Mouse (Mus musculus): Measurements from ENCODE around the gene Fosb. TPM values are rescaled to one million over a fixed set of nuclear protein-coding genes. Genes with fewer than 3 reads are reported as not detected.
A peak's percentile ranks its signal among the peaks of the same experiment; 100 is the strongest.

Gene Fosb
- polyA plus RNA-seq, 1 experiment from 2014 or later, result 0.04 TPM

GRCm38 (mm10) chr7:19268993-19269681 is 40.7 kb downstream of the Fosb start:
- ATAC-seq (ENCODE audit: low FRiP score) (no peak), DNase-seq (ENCODE audit: low spot score, missing footprints) (no peak)
- Histone ChIP-seq H3K4me1 (ENCODE audit: control insufficient read depth, insufficient read depth, low read length) (peaks cover 13% of the 10 kb centered on the region), H3K9me3 (ENCODE audit: control insufficient read depth, low read length) (no peaks in the 10 kb centered on the region), H3K4me2 (peak overlapping the region; percentile 97), H3K27me3 (ENCODE audit: control insufficient read depth, insufficient read depth, low read length) (no peaks in the 10 kb centered on the region), H3K9ac (ENCODE audit: low read length) (peak overlapping the region; percentile 85; the same call in 1 of the 2 replicates), H3K27ac (ENCODE audit: low read depth, low read length) (no peak overlapping the region), H3K36me3 (ENCODE audit: control insufficient read depth, insufficient read depth, low read length) (peaks cover 6% of the 10 kb centered on the region; the same call in 1 of the 2 replicates), H3K4me3 (ENCODE audit: low read depth, low read length) (peak overlapping the region; percentile 96)
- WGBS, result 60% methylated on average over 10 of the region's 10 CpGs

GRCm38 (mm10) chr7:19267051-19267450 is 42.8 kb downstream of the Fosb start:
- Histone ChIP-seq H3K4me3 (ENCODE audit: low read depth, low read length) (no peak overlapping the region), H3K27ac (ENCODE audit: low read depth, low read length) (no peak overlapping the region), H3K27me3 (ENCODE audit: control insufficient read depth, insufficient read depth, low read length) (no peaks in the 10 kb centered on the region), H3K9ac (ENCODE audit: low read length) (no peak overlapping the region), H3K36me3 (ENCODE audit: control insufficient read depth, insufficient read depth, low read length) (peaks cover 11% of the 10 kb centered on the region), H3K9me3 (ENCODE audit: control insufficient read depth, low read length) (no peaks in the 10 kb centered on the region), H3K4me1 (ENCODE audit: control insufficient read depth, insufficient read depth, low read length) (peaks cover 13% of the 10 kb centered on the region), H3K4me2 (no peak overlapping the region)
- 74% methylated on average over 10 of the region's 10 CpGs for WGBS
- DNase-seq (ENCODE audit: low spot score, missing footprints) (no peak), ATAC-seq (ENCODE audit: low FRiP score) (no peak)

GRCm38 (mm10) chr7:19265928-19266822 is 43.7 kb downstream of the Fosb start:
- Histone ChIP-seq H3K9ac (ENCODE audit: low read length) (no peak overlapping the region), H3K4me1 (ENCODE audit: control insufficient read depth, insufficient read depth, low read length) (peaks cover 13% of the 10 kb centered on the region), H3K27ac (ENCODE audit: low read depth, low read length) (no peak overlapping the region), H3K4me3 (ENCODE audit: low read depth, low read length) (no peak overlapping the region), H3K27me3 (ENCODE audit: control insufficient read depth, insufficient read depth, low read length) (no peaks in the 10 kb centered on the region), H3K4me2 (no peak overlapping the region), H3K36me3 (ENCODE audit: control insufficient read depth, insufficient read depth, low read length) (peaks cover 11% of the 10 kb centered on the region), H3K9me3 (ENCODE audit: control insufficient read depth, low read length) (no peaks in the 10 kb centered on the region)
- WGBS, result 88% methylated on average over 10 of the region's 10 CpGs
- no peak for ATAC-seq (ENCODE audit: low FRiP score)
- no peak for DNase-seq (ENCODE audit: low spot score, missing footprints)

- no peaks in the 10 kb centered on the region for H3K27me3 ChIP-seq (ENCODE audit: control insufficient read depth, insufficient read depth, low read length)
- no peak overlapping the region for H3K27ac ChIP-seq (ENCODE audit: low read depth, low read length)
- ATAC-seq (ENCODE audit: low FRiP score), result no peak
- WGBS, result 88% methylated on average over 7 of the region's 7 CpGs
- no peak for DNase-seq (ENCODE audit: low spot score, missing footprints)
- H3K4me1 ChIP-seq (ENCODE audit: control insufficient read depth, insufficient read depth, low read length), result peaks cover 7% of the 10 kb centered on the region
- H3K9ac ChIP-seq (ENCODE audit: low read length), result no peak overlapping the region
- H3K4me3 ChIP-seq (ENCODE audit: low read depth, low read length), result no peak overlapping the region
- H3K4me2 ChIP-seq, result no peak overlapping the region
- H3K36me3 ChIP-seq (ENCODE audit: control insufficient read depth, insufficient read depth, low read length), result peaks cover 12% of the 10 kb centered on the region
- H3K9me3 ChIP-seq (ENCODE audit: control insufficient read depth, low read length), result no peaks in the 10 kb centered on the region
These were observed 44.7 kb downstream of the Fosb start for GRCm38 (mm10) chr7:19265147-19265546.

- WGBS, result 75% methylated on average over 3 of the region's 3 CpGs
- ATAC-seq (ENCODE audit: low FRiP score), result no peak
These were observed 51.5 kb downstream of the Fosb start for GRCm38 (mm10) chr7:19258336-19258735.

GRCm38 (mm10) chr7:19257390-19258022 is 52.3 kb downstream of the Fosb start:
- no peak overlapping the region for H3K9ac ChIP-seq (ENCODE audit: low read length)
- no peaks in the 10 kb centered on the region for H3K4me1 ChIP-seq (ENCODE audit: control insufficient read depth, insufficient read depth, low read length)
- peak; percentile 79 for ATAC-seq (ENCODE audit: low FRiP score)
- peaks cover 7% of the 10 kb centered on the region; the same call in 1 of the 2 replicates for H3K36me3 ChIP-seq (ENCODE audit: control insufficient read depth, insufficient read depth, low read length)
- no peaks in the 10 kb centered on the region for H3K9me3 ChIP-seq (ENCODE audit: control insufficient read depth, low read length)
- peak; percentile 83 for DNase-seq (ENCODE audit: low spot score, missing footprints)
- 35% methylated on average over 11 of the region's 11 CpGs for WGBS
- H3K4me2 ChIP-seq, result no peak overlapping the region
- H3K27ac ChIP-seq (ENCODE audit: low read depth, low read length), result no peak overlapping the region
- H3K27me3 ChIP-seq (ENCODE audit: control insufficient read depth, insufficient read depth, low read length), result no peaks in the 10 kb centered on the region
- H3K4me3 ChIP-seq (ENCODE audit: low read depth, low read length), result no peak overlapping the region

More at GRCm38 (mm10) chr7:19258336-19258735, 51.5 kb downstream of the Fosb start:
- Histone ChIP-seq H3K9me3 (ENCODE audit: control insufficient read depth, low read length) (no peaks in the 10 kb centered on the region), H3K4me2 (no peak overlapping the region), H3K4me3 (ENCODE audit: low read depth, low read length) (no peak overlapping the region), H3K9ac (ENCODE audit: low read length) (no peak overlapping the region), H3K4me1 (ENCODE audit: control insufficient read depth, insufficient read depth, low read length) (no peaks in the 10 kb centered on the region), H3K36me3 (ENCODE audit: control insufficient read depth, insufficient read depth, low read length) (peaks cover 10% of the 10 kb centered on the region), H3K27me3 (ENCODE audit: control insufficient read depth, insufficient read depth, low read length) (no peaks in the 10 kb centered on the region), H3K27ac (ENCODE audit: low read depth, low read length) (no peak overlapping the region)
- no peak for DNase-seq (ENCODE audit: low spot score, missing footprints)

GRCm38 (mm10) chr7:19256567-19256966 is 53.3 kb downstream of the Fosb start:
- H3K9ac ChIP-seq (ENCODE audit: low read length), result no peak overlapping the region
- no peak overlapping the region for H3K4me3 ChIP-seq (ENCODE audit: low read depth, low read length)
- ATAC-seq (ENCODE audit: low FRiP score) (no peak), DNase-seq (ENCODE audit: low spot score, missing footprints) (no peak)
- H3K27me3 ChIP-seq (ENCODE audit: control insufficient read depth, insufficient read depth, low read length), result no peaks in the 10 kb centered on the region
- 93% methylated on average over 7 of the region's 7 CpGs for WGBS
- H3K36me3 ChIP-seq (ENCODE audit: control insufficient read depth, insufficient read depth, low read length), result peaks cover 7% of the 10 kb centered on the region; the same call in 1 of the 2 replicates
- H3K9me3 ChIP-seq (ENCODE audit: control insufficient read depth, low read length), result no peaks in the 10 kb centered on the region
- H3K4me2 ChIP-seq, result no peak overlapping the region
- no peak overlapping the region for H3K27ac ChIP-seq (ENCODE audit: low read depth, low read length)
- H3K4me1 ChIP-seq (ENCODE audit: control insufficient read depth, insufficient read depth, low read length), result no peaks in the 10 kb centered on the region

GRCm38 (mm10) chr7:19255395-19255794 is 54.5 kb downstream of the Fosb start:
- ATAC-seq (ENCODE audit: low FRiP score), result no peak
- H3K36me3 ChIP-seq (ENCODE audit: control insufficient read depth, insufficient read depth, low read length), result peaks cover 7% of the 10 kb centered on the region; the same call in 1 of the 2 replicates

More at GRCm38 (mm10) chr7:19255395-19255794, 54.5 kb downstream of the Fosb start:
- no peaks in the 10 kb centered on the region for H3K9me3 ChIP-seq (ENCODE audit: control insufficient read depth, low read length)
- no peak overlapping the region for H3K27ac ChIP-seq (ENCODE audit: low read depth, low read length)
- H3K4me1 ChIP-seq (ENCODE audit: control insufficient read depth, insufficient read depth, low read length), result no peaks in the 10 kb centered on the region
- H3K27me3 ChIP-seq (ENCODE audit: control insufficient read depth, insufficient read depth, low read length), result no peaks in the 10 kb centered on the region
- H3K4me3 ChIP-seq (ENCODE audit: low read depth, low read length), result no peak overlapping the region
- DNase-seq (ENCODE audit: low spot score, missing footprints), result no peak
- WGBS, result 88% methylated on average over 17 of the region's 17 CpGs
- H3K9ac ChIP-seq (ENCODE audit: low read length), result no peak overlapping the region
- H3K4me2 ChIP-seq, result no peak overlapping the region

Measured in midbrain, embryonic 11.5 days (tissue).